Mouse (Mus musculus) ES-Bruce4 (cell line): ENCODE measurements at regions not wholly inside any gene's neighbourhood (a gene's known extent, or its start where the extent isn't known, plus 50 kb on each side); places are given as distances from the start of the nearest gene placed in this dataset.
A peak's percentile ranks its signal among the peaks of the same experiment; 100 is the strongest.

Experiments
- H3K27ac ChIP-seq: 2 replicates; pipeline ENCODE4 v1.5.1; 2012; ENCODE audit warnings: low read length, inconsistent platforms; ENCODE audit not compliant: insufficient read depth
- H3K27me3 ChIP-seq: 2 replicates; pipeline ENCODE4 v1.6.1; 2012; ENCODE audit warnings: mild to moderate bottlenecking, low read length, inconsistent platforms; ENCODE audit not compliant: control insufficient read depth, poor library complexity, insufficient read depth, severe bottlenecking
- H3K36me3 ChIP-seq: 2 replicates; pipeline ENCODE4 v1.6.1; 2012; ENCODE audit warnings: inconsistent platforms, mild to moderate bottlenecking, low read length, moderate library complexity; ENCODE audit not compliant: control insufficient read depth, poor library complexity, insufficient read depth, severe bottlenecking
- H3K4me1 ChIP-seq: one replicate; pipeline ENCODE4 v1.8.1; 2011; ENCODE audit warnings: low read length; ENCODE audit not compliant: control insufficient read depth, insufficient read depth
- H3K4me3 ChIP-seq: 2 replicates; pipeline ENCODE4 v1.5.1; 2011; ENCODE audit warnings: low read depth, mild to moderate bottlenecking, low read length
- H3K9ac ChIP-seq: 2 replicates; pipeline ENCODE4 v1.6.1; 2012; ENCODE audit warnings: low read depth, mild to moderate bottlenecking, inconsistent platforms; ENCODE audit not compliant: poor library complexity, severe bottlenecking
- H3K9me3 ChIP-seq: replicated peaks from 2 replicates; pipeline ENCODE4 v1.6.1; 2012; ENCODE audit warnings: mild to moderate bottlenecking, low read length, inconsistent platforms; ENCODE audit not compliant: control insufficient read depth, poor library complexity, insufficient read depth, severe bottlenecking
- CTCF ChIP-seq: IDR thresholded peaks from one replicate; pipeline ENCODE4 v1.8.1; 2011; ENCODE audit warnings: low read depth, low read length
- EP300 ChIP-seq: IDR thresholded peaks from 2 replicates; pipeline ENCODE4 v1.6.1; 2011; ENCODE audit warnings: low read depth, low read length; ENCODE audit not compliant: insufficient read depth
- POLR2A ChIP-seq: IDR thresholded peaks from one replicate; pipeline ENCODE4 v1.8.1; 2011; ENCODE audit warnings: low read length; ENCODE audit not compliant: insufficient read depth

GRCm38 (mm10) chr10:84000436-84001208, 278.0 kb downstream of the 1500009L16Rik start:
- no peaks in the 10 kb centered on the region for H3K4me1 ChIP-seq
- H3K27me3 ChIP-seq, result no peaks in the 10 kb centered on the region; the same call in 1 of the 2 replicates
- no peaks in the 10 kb centered on the region for H3K36me3 ChIP-seq
- no peak overlapping the region for H3K4me3 ChIP-seq
- no peak overlapping the region for H3K9ac ChIP-seq
- H3K27ac ChIP-seq, result no peak overlapping the region
- no peaks in the 10 kb centered on the region for H3K9me3 ChIP-seq
- TF ChIP-seq POLR2A (no peak), EP300 (no peak), CTCF (no peak)

- no peak overlapping the region for H3K9ac ChIP-seq
- no peak overlapping the region for H3K27ac ChIP-seq
- no peaks in the 10 kb centered on the region for H3K4me1 ChIP-seq
- no peaks in the 10 kb centered on the region; the same call in 1 of the 2 replicates for H3K27me3 ChIP-seq
- no peak for TF ChIP-seq EP300
- TF ChIP-seq POLR2A, result no peak
- no peak for TF ChIP-seq CTCF
- no peak overlapping the region for H3K4me3 ChIP-seq
- no peaks in the 10 kb centered on the region for H3K36me3 ChIP-seq
- H3K9me3 ChIP-seq, result no peaks in the 10 kb centered on the region
Measured at GRCm38 (mm10) chr10:84002744-84003143, 280.1 kb downstream of the 1500009L16Rik start.

- H3K9ac ChIP-seq, result no peak overlapping the region
- H3K36me3 ChIP-seq, result no peaks in the 10 kb centered on the region
- no peak overlapping the region for H3K27ac ChIP-seq
- H3K4me1 ChIP-seq, result no peaks in the 10 kb centered on the region
- no peaks in the 10 kb centered on the region; the same call in 1 of the 2 replicates for H3K27me3 ChIP-seq
- no peak overlapping the region for H3K4me3 ChIP-seq
- TF ChIP-seq EP300 (no peak), POLR2A (no peak), CTCF (no peak)
- H3K9me3 ChIP-seq, result no peaks in the 10 kb centered on the region
Measured at GRCm38 (mm10) chr10:84003601-84004149, 281.0 kb downstream of the 1500009L16Rik start.

GRCm38 (mm10) chr10:84008923-84009322, 286.3 kb downstream of the 1500009L16Rik start:
- TF ChIP-seq POLR2A, result no peak
- TF ChIP-seq CTCF, result no peak
- no peak for TF ChIP-seq EP300
- Histone ChIP-seq H3K27ac (no peak overlapping the region), H3K4me1 (no peaks in the 10 kb centered on the region), H3K9me3 (no peaks in the 10 kb centered on the region), H3K9ac (no peak overlapping the region), H3K27me3 (no peaks in the 10 kb centered on the region; the same call in 1 of the 2 replicates), H3K4me3 (no peak overlapping the region), H3K36me3 (no peaks in the 10 kb centered on the region)

GRCm38 (mm10) chr10:84019381-84019780, 296.7 kb downstream of the 1500009L16Rik start:
- TF ChIP-seq EP300, result no peak
- TF ChIP-seq CTCF, result peak; percentile 78
- TF ChIP-seq POLR2A, result no peak

GRCm38 (mm10) chr10:84020023-84020620, 297.5 kb downstream of the 1500009L16Rik start:
- Histone ChIP-seq H3K27me3 (no peaks in the 10 kb centered on the region), H3K4me1 (peaks cover 2% of the 10 kb centered on the region), H3K9me3 (no peaks in the 10 kb centered on the region), H3K36me3 (no peaks in the 10 kb centered on the region), H3K27ac (no peak overlapping the region), H3K9ac (no peak overlapping the region), H3K4me3 (no peak overlapping the region)
- TF ChIP-seq EP300 (0 out of 2 replicates have a peak, but pooled peaks have one; percentile 3), POLR2A (no peak), CTCF (peak; percentile 59)

More at GRCm38 (mm10) chr10:84019381-84019780, 296.7 kb downstream of the 1500009L16Rik start:
- H3K9ac ChIP-seq, result no peak overlapping the region
- H3K36me3 ChIP-seq, result no peaks in the 10 kb centered on the region
- H3K4me1 ChIP-seq, result peaks cover 2% of the 10 kb centered on the region
- no peak overlapping the region for H3K4me3 ChIP-seq
- no peaks in the 10 kb centered on the region for H3K9me3 ChIP-seq
- no peak overlapping the region for H3K27ac ChIP-seq
- no peaks in the 10 kb centered on the region for H3K27me3 ChIP-seq
